Mouse (Mus musculus) intestine, embryonic 14.5 days (tissue): ENCODE measurements around the gene Acad11. TPM values are rescaled to one million over a fixed set of nuclear protein-coding genes. Genes with fewer than 3 reads are reported as not detected.
A peak's percentile ranks its signal among the peaks of the same experiment; 100 is the strongest.

Experiments used
- ATAC-seq: fragments of 200-750 bp; cut with Nextera tagmentation; replicated peaks from 2 replicates; pipeline ENCODE4 v1.8.0; 2017; ENCODE audit warnings: low read depth, moderate number of reproducible peaks, moderate TSS enrichment, moderate library complexity; ENCODE audit not compliant: low FRiP score, low TSS enrichment
- DNase-seq: peaks from one replicate; pipeline ENCODE4 v3.0.0-alpha.2; 2018; ENCODE audit warnings: low spot score
- H3K27ac ChIP-seq: fragments of 300-500 bp; sonication (generic); 2 replicates; pipeline ENCODE4 v1.5.1; 2014; ENCODE audit warnings: low read depth, mild to moderate bottlenecking, control low read depth
- H3K27me3 ChIP-seq: fragments of 300-500 bp; sonication (generic); replicated peaks from 2 replicates; pipeline ENCODE4 v1.6.1; 2014; ENCODE audit warnings: low read length, control low read depth; ENCODE audit not compliant: control insufficient read depth, insufficient read depth
- H3K36me3 ChIP-seq: fragments of 300-500 bp; sonication (generic); 2 replicates; pipeline ENCODE4 v1.6.1; 2014; ENCODE audit warnings: low read length, control low read depth; ENCODE audit not compliant: control insufficient read depth, insufficient read depth
- H3K4me1 ChIP-seq: fragments of 300-500 bp; sonication (generic); replicated peaks from 2 replicates; pipeline ENCODE4 v1.6.1; 2014; ENCODE audit warnings: low read length, control low read depth, mixed read lengths; ENCODE audit not compliant: control insufficient read depth, insufficient read depth
- H3K4me2 ChIP-seq: fragments of 300-500 bp; sonication (generic); 2 replicates; pipeline ENCODE4 v1.6.1; 2014; ENCODE audit warnings: low read length
- H3K4me3 ChIP-seq: fragments of 300-500 bp; sonication (generic); 2 replicates; pipeline ENCODE4 v1.5.1; 2014; ENCODE audit warnings: low read depth, low read length, control low read depth, mixed read lengths
- H3K9ac ChIP-seq: fragments of 300-500 bp; sonication (generic); 2 replicates; pipeline ENCODE4 v1.6.1; 2014; ENCODE audit warnings: mild to moderate bottlenecking, low read length
- H3K9me3 ChIP-seq: fragments of 300-500 bp; sonication (generic); 2 replicates; pipeline ENCODE4 v1.6.1; 2016; ENCODE audit warnings: low read length, control low read depth; ENCODE audit not compliant: control insufficient read depth
- WGBS: fragments of 180-500 bp; shearing (Covaris S2); extraction: QIAGEN DNeasy Blood & Tissue Kit; methylation state at CpG from one replicate; pipeline ENCODE4 v1.1.7; 2014; 5-methylcytosine and 5-hydroxymethylcytosine counted together
- polyA plus RNA-seq: library from polyadenylated mRNA; unstranded; fragments of >200 nt; fragmentation: Nextera tagmentation; extraction: Ambion mirVana; gene quantifications from 2 replicates; pipeline ENCODE4 v1.2.1, GENCODE M21; 2014

Acad11 gene
- polyA plus RNA-seq, 1 experiment from 2014 or later, result 8.3 TPM

DNA sequence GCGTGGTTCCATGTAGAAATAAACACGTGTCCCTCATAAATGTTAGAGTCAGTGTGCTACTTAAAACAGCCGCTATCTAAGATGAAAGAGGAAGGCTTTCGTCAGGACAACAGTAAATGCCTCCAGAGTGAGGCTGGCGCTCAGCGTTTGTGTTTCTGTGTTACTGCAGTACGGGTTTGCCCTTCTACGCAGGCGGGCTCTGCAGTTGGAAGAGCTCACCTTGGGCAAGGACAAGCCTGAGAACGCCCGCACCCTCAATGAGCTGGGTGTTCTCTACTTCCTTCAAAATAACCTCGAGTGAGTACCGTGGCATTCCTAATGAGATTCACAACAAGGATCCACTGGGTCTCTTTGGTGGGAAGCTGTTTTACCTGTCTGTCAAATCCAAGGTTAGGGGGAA, 24.9 kb upstream of the Acad11 start:
- no peak overlapping the region for H3K4me2 ChIP-seq

GRCm38 (mm10) chr9:104039031-104039695, 24.0 kb upstream of the Acad11 start:
- no peaks in the 10 kb centered on the region for H3K27me3 ChIP-seq
- H3K9ac ChIP-seq, result no peak overlapping the region
- ATAC-seq, result no peak
- no peaks in the 10 kb centered on the region for H3K9me3 ChIP-seq
- 90% methylated on average over 21 of the region's 21 CpGs for WGBS
- H3K4me1 ChIP-seq, result no peaks in the 10 kb centered on the region
- DNase-seq, result no peak
- H3K4me3 ChIP-seq, result no peak overlapping the region
- H3K4me2 ChIP-seq, result no peak overlapping the region
- no peak overlapping the region for H3K27ac ChIP-seq
- H3K36me3 ChIP-seq, result peaks cover 27% of the 10 kb centered on the region

More for the DNA sequence above, 24.9 kb upstream of the Acad11 start:
- DNase-seq (no peak), ATAC-seq (no peak)
- Histone ChIP-seq H3K9me3 (no peaks in the 10 kb centered on the region), H3K4me3 (no peak overlapping the region), H3K9ac (no peak overlapping the region), H3K36me3 (peaks cover 27% of the 10 kb centered on the region), H3K4me1 (no peaks in the 10 kb centered on the region), H3K27ac (no peak overlapping the region), H3K27me3 (no peaks in the 10 kb centered on the region)
- 91% methylated on average over 13 of the region's 13 CpGs for WGBS

GRCm38 (mm10) chr9:104039742-104040141, 23.4 kb upstream of the Acad11 start:
- no peaks in the 10 kb centered on the region for H3K27me3 ChIP-seq
- DNase-seq (no peak), ATAC-seq (no peak)
- no peaks in the 10 kb centered on the region for H3K4me1 ChIP-seq
- H3K9ac ChIP-seq, result no peak overlapping the region
- no peaks in the 10 kb centered on the region for H3K9me3 ChIP-seq
- no peak overlapping the region for H3K27ac ChIP-seq
- H3K4me2 ChIP-seq, result no peak overlapping the region
- peaks cover 22% of the 10 kb centered on the region for H3K36me3 ChIP-seq
- 80% methylated on average over 4 of the region's 4 CpGs for WGBS
- H3K4me3 ChIP-seq, result no peak overlapping the region

DNA sequence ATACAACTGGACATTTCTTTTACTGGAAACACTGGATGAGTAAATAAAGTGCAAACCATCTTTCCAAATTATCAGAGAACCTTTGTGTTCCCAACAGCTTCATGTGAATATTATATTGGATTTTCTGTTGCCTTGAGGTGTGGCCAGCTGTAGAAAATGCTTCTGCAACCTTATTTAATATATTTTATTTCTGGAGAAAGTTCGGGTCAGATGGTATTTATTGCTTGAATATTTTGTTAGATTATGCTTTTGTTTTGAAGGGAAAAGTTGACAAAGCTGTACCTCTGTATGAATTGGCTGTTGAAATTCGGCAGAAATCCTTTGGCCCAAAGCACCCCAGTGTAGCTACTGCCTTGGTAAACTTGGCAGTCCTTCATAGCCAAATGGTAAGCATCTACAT, 22.8 kb upstream of the Acad11 start, which contains the start of gene Gm28305:
TSS of gene Gm28305 (plus strand) at position 301 of the 400 bp plus-strand sequence.
- Histone ChIP-seq H3K36me3 (peaks cover 20% of the 10 kb centered on the region), H3K27me3 (no peaks in the 10 kb centered on the region), H3K4me3 (no peak within 1 kb of the TSS), H3K27ac (no peak within 1 kb of the TSS), H3K4me2 (no peak within 1 kb of the TSS), H3K9me3 (no peaks in the 10 kb centered on the region), H3K4me1 (no peaks in the 10 kb centered on the region), H3K9ac (no peak within 1 kb of the TSS)
- no peak for DNase-seq
- WGBS, result 67% methylated on average over 2 of the region's 2 CpGs
- no peak for ATAC-seq

DNA sequence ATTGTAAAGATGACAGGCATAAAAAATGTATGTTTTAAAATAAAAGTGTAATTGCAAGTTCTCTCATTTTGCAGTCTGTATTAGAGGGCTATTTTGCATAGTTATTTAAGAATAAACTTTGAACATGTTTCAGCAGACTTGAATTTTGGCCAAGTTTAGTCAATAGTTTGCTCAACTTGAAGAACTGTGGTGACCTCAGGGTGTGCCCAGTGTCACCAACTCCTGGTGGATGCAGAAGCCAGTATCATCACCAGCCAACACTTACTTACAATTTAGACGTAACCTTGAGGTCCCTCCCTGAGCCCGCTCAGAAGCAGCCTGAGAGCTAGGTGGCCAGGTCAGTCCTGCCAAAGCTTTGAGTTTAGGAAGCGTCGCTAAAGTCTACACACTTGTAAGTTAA, 19.5 kb upstream of the Acad11 start:
- no peak overlapping the region for H3K4me3 ChIP-seq
- no peaks in the 10 kb centered on the region for H3K9me3 ChIP-seq
- no peak overlapping the region for H3K4me2 ChIP-seq
- no peak overlapping the region for H3K27ac ChIP-seq
- ATAC-seq (no peak), DNase-seq (no peak)
- WGBS, result 86% methylated on average over 4 of the region's 4 CpGs
- H3K27me3 ChIP-seq, result no peaks in the 10 kb centered on the region
- no peaks in the 10 kb centered on the region for H3K4me1 ChIP-seq
- no peak overlapping the region for H3K9ac ChIP-seq
- peaks cover 37% of the 10 kb centered on the region for H3K36me3 ChIP-seq

DNA sequence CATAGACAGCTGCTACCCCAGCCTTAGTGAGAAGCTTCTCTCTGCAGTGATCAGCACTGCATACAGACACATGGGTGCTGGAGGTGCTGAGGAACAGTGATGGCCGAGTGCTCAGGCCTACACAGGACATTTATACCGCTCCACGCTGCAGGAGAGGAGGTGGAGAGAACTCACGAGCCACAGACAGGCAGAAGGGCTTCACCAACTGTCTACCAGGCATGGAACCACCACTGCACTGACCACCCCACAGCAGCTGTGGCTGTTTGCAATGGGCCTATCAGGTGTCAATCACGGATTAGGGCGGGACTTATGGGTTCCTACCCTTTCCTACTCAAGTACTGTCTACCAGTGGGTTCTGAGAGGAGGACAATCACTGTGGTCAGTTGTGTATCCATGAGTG, 12.1 kb upstream of the Acad11 start:
- H3K4me1 ChIP-seq, result no peaks in the 10 kb centered on the region
- H3K4me3 ChIP-seq, result no peak overlapping the region
- DNase-seq, result no peak
- H3K27ac ChIP-seq, result no peak overlapping the region
- no peak overlapping the region for H3K4me2 ChIP-seq
- WGBS, result 84% methylated on average over 6 of the region's 6 CpGs
- no peak for ATAC-seq
- H3K36me3 ChIP-seq, result peaks cover 95% of the 10 kb centered on the region
- H3K9ac ChIP-seq, result no peak overlapping the region
- no peaks in the 10 kb centered on the region for H3K9me3 ChIP-seq
- no peaks in the 10 kb centered on the region for H3K27me3 ChIP-seq

- ATAC-seq (peak; percentile 67), DNase-seq (no peak)
- peaks cover 12% of the 10 kb centered on the region for H3K4me1 ChIP-seq
- H3K27me3 ChIP-seq, result no peaks in the 10 kb centered on the region
- H3K36me3 ChIP-seq, result peaks cover 29% of the 10 kb centered on the region
- no peaks in the 10 kb centered on the region for H3K9me3 ChIP-seq
- peak within 1 kb of the TSS; percentile 76 for H3K27ac ChIP-seq
- H3K4me2 ChIP-seq, result peak within 1 kb of the TSS; percentile 80
- H3K9ac ChIP-seq, result peak within 1 kb of the TSS; percentile 73
- peak within 1 kb of the TSS; percentile 83 for H3K4me3 ChIP-seq
- WGBS, result under 1% methylated on average over 59 of the region's 59 CpGs
These were observed 540 bp upstream of the Acad11 start, which contains the start of gene Uba5 for GRCm38 (mm10) chr9:104062430-104063243. Gene Uba5, minus strand, starts transcription at chr9:104063134.

DNA sequence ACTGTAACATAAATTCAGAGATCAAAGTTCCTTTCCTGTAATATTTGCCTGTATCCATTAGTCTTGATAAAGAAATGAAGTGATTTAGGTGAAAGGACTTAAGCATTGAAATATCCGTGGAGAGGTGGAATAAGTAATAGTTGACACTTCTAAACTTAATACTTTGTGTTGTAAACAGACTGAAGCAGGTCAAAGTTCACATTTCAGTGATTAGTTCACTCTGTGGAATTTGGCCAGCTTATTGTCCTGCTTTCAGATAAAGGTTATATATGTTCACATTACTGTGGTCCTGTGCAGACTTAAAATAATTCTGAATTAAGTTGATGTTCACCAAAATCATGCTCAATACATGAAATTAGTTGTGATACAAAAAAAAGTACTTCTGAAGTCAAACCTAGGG, 1.4 kb downstream of the Acad11 start:
- no peak for ATAC-seq
- Histone ChIP-seq H3K4me3 (no peak overlapping the region), H3K9ac (no peak overlapping the region), H3K4me1 (peaks cover 12% of the 10 kb centered on the region), H3K27me3 (no peaks in the 10 kb centered on the region), H3K36me3 (peaks cover 15% of the 10 kb centered on the region), H3K9me3 (no peaks in the 10 kb centered on the region), H3K27ac (no peak overlapping the region), H3K4me2 (no peak overlapping the region)
- no peak for DNase-seq
- WGBS, result 14% methylated on average over 1 of the region's 1 CpGs
